Mouse (Mus musculus): ENCODE measurements around the gene A930002H24Rik. TPM values are rescaled to one million over a fixed set of nuclear protein-coding genes. Genes with fewer than 3 reads are reported as not detected.

Gene A930002H24Rik
- polyA plus RNA-seq, 1 experiment from 2014 or later, result 3.2 TPM

- Histone ChIP-seq H3K4me1 (ENCODE audit: insufficient read depth) (no peaks in the 10 kb centered on the region), H3K36me3 (ENCODE audit: insufficient read depth) (no peaks in the 10 kb centered on the region), H3K4me2 (no peak overlapping the region), H3K9ac (no peak overlapping the region), H3K4me3 (ENCODE audit: low read depth, low read length) (no peak overlapping the region), H3K9me3 (ENCODE audit: low read depth, low read length) (no peaks in the 10 kb centered on the region), H3K27me3 (ENCODE audit: insufficient read depth, low read length) (no peaks in the 10 kb centered on the region), H3K27ac (ENCODE audit: low read depth) (no peak overlapping the region)
- TF ChIP-seq CTCF (IDR thresholded peaks at IDR 0.05; ENCODE audit: low read depth), result no peak
- ATAC-seq (ENCODE audit: insufficient read depth) (no peak), DNase-seq (no peak)
- WGBS, result 83% methylated on average over 4 of the region's 4 CpGs
These were observed 15.3 kb upstream of the A930002H24Rik start for GRCm38 (mm10) chr17:63878889-63879288.

DNA sequence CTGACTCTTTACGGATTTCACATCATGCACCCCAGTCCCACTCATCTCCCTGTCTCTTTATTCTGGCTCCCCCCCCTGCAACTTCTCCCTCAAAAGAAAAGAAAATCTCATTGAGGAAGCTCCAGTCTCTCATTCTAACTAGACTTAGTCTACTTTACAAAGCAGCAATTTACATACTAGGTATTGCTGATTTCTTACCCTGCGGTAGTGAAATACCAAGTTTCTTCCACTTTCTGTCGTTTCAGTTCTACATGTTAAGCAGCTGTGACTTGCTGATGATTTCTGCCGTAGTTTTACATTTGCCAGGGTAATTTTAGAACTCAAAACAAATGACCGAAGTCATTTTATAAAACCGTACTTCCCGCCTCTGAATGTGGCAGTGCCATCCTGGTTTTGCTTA, 8.2 kb upstream of the A930002H24Rik start:
- 92% methylated on average over 7 of the region's 7 CpGs for WGBS
- Histone ChIP-seq H3K27me3 (ENCODE audit: insufficient read depth, low read length) (no peaks in the 10 kb centered on the region), H3K36me3 (ENCODE audit: insufficient read depth) (no peaks in the 10 kb centered on the region), H3K4me3 (ENCODE audit: low read depth, low read length) (no peak overlapping the region), H3K4me1 (ENCODE audit: insufficient read depth) (no peaks in the 10 kb centered on the region), H3K4me2 (no peak overlapping the region), H3K27ac (ENCODE audit: low read depth) (no peak overlapping the region), H3K9ac (no peak overlapping the region), H3K9me3 (ENCODE audit: low read depth, low read length) (no peaks in the 10 kb centered on the region)
- DNase-seq (no peak), ATAC-seq (ENCODE audit: insufficient read depth) (no peak)
- TF ChIP-seq CTCF (IDR thresholded peaks at IDR 0.05; ENCODE audit: low read depth), result no peak

- DNase-seq (peak; percentile 67), ATAC-seq (ENCODE audit: insufficient read depth) (peak; percentile 79)
- no peaks in the 10 kb centered on the region for H3K27me3 ChIP-seq (ENCODE audit: insufficient read depth, low read length)
- H3K27ac ChIP-seq (ENCODE audit: low read depth), result peak overlapping the region; percentile 79
- peak overlapping the region; percentile 85 for H3K9ac ChIP-seq
- no peak for TF ChIP-seq CTCF (IDR thresholded peaks at IDR 0.05; ENCODE audit: low read depth)
- no peaks in the 10 kb centered on the region for H3K9me3 ChIP-seq (ENCODE audit: low read depth, low read length)
- peak overlapping the region; percentile 94 for H3K4me3 ChIP-seq (ENCODE audit: low read depth, low read length)
- no peaks in the 10 kb centered on the region for H3K36me3 ChIP-seq (ENCODE audit: insufficient read depth)
- under 1% methylated on average over 46 of the region's 48 CpGs for WGBS
- H3K4me2 ChIP-seq, result peak overlapping the region; percentile 85
- H3K4me1 ChIP-seq (ENCODE audit: insufficient read depth), result peaks cover 6% of the 10 kb centered on the region
These were observed 580 bp upstream of the A930002H24Rik start for GRCm38 (mm10) chr17:63864171-63864571.

DNA sequence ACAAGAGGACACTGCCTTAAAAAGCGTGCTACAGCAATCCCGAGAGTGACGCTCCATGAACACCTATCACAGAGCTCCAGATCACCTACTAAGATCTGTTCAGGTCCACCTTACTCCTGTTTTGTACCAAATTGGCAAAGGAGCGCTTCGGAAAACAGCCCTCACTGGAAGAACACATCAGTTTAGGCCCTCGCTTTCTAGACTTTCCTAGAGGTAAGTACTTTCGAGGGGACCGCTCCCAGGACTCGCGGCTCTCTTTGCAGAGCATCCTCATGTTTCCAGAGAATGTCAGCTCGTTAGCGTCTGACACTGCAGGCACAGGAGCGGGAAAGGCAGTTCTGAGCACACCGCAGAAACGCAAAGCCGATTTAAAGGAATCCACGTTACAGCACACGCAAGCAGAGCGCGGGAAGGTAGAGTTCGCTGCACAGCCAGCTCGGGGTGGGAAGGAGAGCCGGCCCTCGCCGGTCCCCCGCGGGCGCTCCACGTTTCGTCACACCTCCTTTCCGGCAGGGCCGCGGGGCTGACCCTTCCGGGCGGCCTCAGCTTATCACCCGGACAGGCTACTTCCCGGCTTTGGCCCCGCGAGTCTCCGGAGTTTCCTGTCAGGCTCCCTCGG, 470 bp downstream of the A930002H24Rik start, which contains the start of gene Fer:
Gene Fer, plus strand, starts transcription at position 51 of the 619 bp plus-strand sequence.
- Histone ChIP-seq H3K4me3 (ENCODE audit: low read depth, low read length) (peak within 1 kb of the TSS; percentile 94), H3K4me2 (peak within 1 kb of the TSS; percentile 94), H3K27me3 (ENCODE audit: insufficient read depth, low read length) (no peaks in the 10 kb centered on the region), H3K36me3 (ENCODE audit: insufficient read depth) (no peaks in the 10 kb centered on the region), H3K9ac (peak within 1 kb of the TSS; percentile 85), H3K4me1 (ENCODE audit: insufficient read depth) (peaks cover 6% of the 10 kb centered on the region), H3K27ac (ENCODE audit: low read depth) (peak within 1 kb of the TSS; percentile 80), H3K9me3 (ENCODE audit: low read depth, low read length) (no peaks in the 10 kb centered on the region)
- no peak for TF ChIP-seq CTCF (IDR thresholded peaks at IDR 0.05; ENCODE audit: low read depth)
- ATAC-seq (ENCODE audit: insufficient read depth) (peak; percentile 55), DNase-seq (no peak)
- WGBS, result under 1% methylated on average over 41 of the region's 41 CpGs

- WGBS, result 49% methylated on average over 3 of the region's 3 CpGs
- H3K9ac ChIP-seq, result no peak overlapping the region
These were observed 1.2 kb downstream of the A930002H24Rik start for GRCm38 (mm10) chr17:63862399-63862798.

GRCm38 (mm10) chr17:63860988-63861387, 2.6 kb downstream of the A930002H24Rik start:
- DNase-seq, result peak; percentile 87
- Histone ChIP-seq H3K4me3 (ENCODE audit: low read depth, low read length) (no peak overlapping the region), H3K4me2 (no peak overlapping the region), H3K4me1 (ENCODE audit: insufficient read depth) (peaks cover 6% of the 10 kb centered on the region), H3K27ac (ENCODE audit: low read depth) (no peak overlapping the region), H3K36me3 (ENCODE audit: insufficient read depth) (no peaks in the 10 kb centered on the region), H3K27me3 (ENCODE audit: insufficient read depth, low read length) (no peaks in the 10 kb centered on the region), H3K9me3 (ENCODE audit: low read depth, low read length) (no peaks in the 10 kb centered on the region), H3K9ac (no peak overlapping the region)
- 30% methylated on average over 4 of the region's 4 CpGs for WGBS
- no peak for ATAC-seq (ENCODE audit: insufficient read depth)
- TF ChIP-seq CTCF (IDR thresholded peaks at IDR 0.05; ENCODE audit: low read depth), result no peak

More at GRCm38 (mm10) chr17:63862399-63862798, 1.2 kb downstream of the A930002H24Rik start:
- TF ChIP-seq CTCF (IDR thresholded peaks at IDR 0.05; ENCODE audit: low read depth), result no peak
- no peaks in the 10 kb centered on the region for H3K27me3 ChIP-seq (ENCODE audit: insufficient read depth, low read length)
- DNase-seq, result no peak
- no peaks in the 10 kb centered on the region for H3K36me3 ChIP-seq (ENCODE audit: insufficient read depth)
- peaks cover 6% of the 10 kb centered on the region for H3K4me1 ChIP-seq (ENCODE audit: insufficient read depth)
- no peaks in the 10 kb centered on the region for H3K9me3 ChIP-seq (ENCODE audit: low read depth, low read length)
- H3K4me2 ChIP-seq, result peak overlapping the region; percentile 94
- no peak overlapping the region; the same call in 1 of the 2 replicates for H3K4me3 ChIP-seq (ENCODE audit: low read depth, low read length)
- H3K27ac ChIP-seq (ENCODE audit: low read depth), result no peak overlapping the region
- ATAC-seq (ENCODE audit: insufficient read depth), result no peak

GRCm38 (mm10) chr17:63857023-63857544, 6.5 kb downstream of the A930002H24Rik start:
- H3K4me3 ChIP-seq (ENCODE audit: low read depth, low read length), result no peak overlapping the region
- DNase-seq, result no peak
- no peak for TF ChIP-seq CTCF (IDR thresholded peaks at IDR 0.05; ENCODE audit: low read depth)
- 86% methylated on average over 7 of the region's 7 CpGs for WGBS
- no peak overlapping the region for H3K4me2 ChIP-seq
- H3K9ac ChIP-seq, result no peak overlapping the region
- H3K4me1 ChIP-seq (ENCODE audit: insufficient read depth), result peaks cover 3% of the 10 kb centered on the region; the same call in 1 of the 2 replicates
- no peaks in the 10 kb centered on the region for H3K9me3 ChIP-seq (ENCODE audit: low read depth, low read length)
- H3K36me3 ChIP-seq (ENCODE audit: insufficient read depth), result no peaks in the 10 kb centered on the region
- H3K27ac ChIP-seq (ENCODE audit: low read depth), result no peak overlapping the region
- ATAC-seq (ENCODE audit: insufficient read depth), result no peak
- no peaks in the 10 kb centered on the region for H3K27me3 ChIP-seq (ENCODE audit: insufficient read depth, low read length)
